Mouse (Mus musculus): ENCODE results near the gene 1190005I06Rik. TPM values are rescaled to one million over a fixed set of nuclear protein-coding genes. Genes with fewer than 3 reads are reported as not detected.

The 1190005I06Rik gene
- polyA plus RNA-seq, 2 experiments, result 0.28 to 0.86 TPM

DNA sequence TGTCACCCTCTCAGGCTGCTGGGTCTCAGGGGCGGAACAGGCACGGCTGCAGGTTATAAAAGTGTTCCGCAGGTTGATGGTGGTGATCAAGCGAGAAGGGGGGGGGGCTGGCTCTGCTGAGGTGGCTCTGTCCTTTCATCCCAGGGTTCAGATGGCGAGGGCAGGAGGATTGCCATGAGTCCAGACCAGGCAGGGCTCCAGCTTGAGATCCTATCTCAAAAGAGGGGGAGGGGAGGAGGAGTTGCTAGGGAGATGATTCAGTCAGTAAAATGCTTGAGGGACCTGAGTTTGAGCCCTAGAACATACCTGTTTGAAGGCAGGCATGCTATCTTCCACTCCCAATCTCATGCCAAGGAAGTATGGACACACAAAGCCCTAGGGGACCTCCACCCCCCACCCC lies 86.9 kb downstream of the 1190005I06Rik start:
- Histone ChIP-seq H3K4me3 (ENCODE audit: insufficient read depth in 1 of 2, low read depth in 2 of 2, low read length in 2 of 2) (no peak overlapping the region), H3K9me3 (ENCODE audit: control insufficient read depth, low read length) (no peaks in the 10 kb centered on the region), H3K27me3 (ENCODE audit: control insufficient read depth, insufficient read depth, low read length) (no peaks in the 10 kb centered on the region), H3K27ac (no peak overlapping the region), H3K36me3 (replicated peaks; ENCODE audit: control insufficient read depth, insufficient read depth, low read depth) (peaks cover 58% of the 10 kb centered on the region), H3K4me2 (ENCODE audit: low read depth) (no peak overlapping the region), H3K4me1 (replicated peaks; ENCODE audit: control insufficient read depth in 2 of 2, insufficient read depth in 2 of 2, low read length in 1 of 2) (peaks cover 2 to 11% of the 10 kb centered on the region in 2 experiments; a peak in 3 of 4 replicates), H3K9ac (replicated peaks) (no peak overlapping the region)
- no peak for TF ChIP-seq CTCF (IDR thresholded peaks at IDR 0.05; ENCODE audit: low read depth)
- no peak for TF ChIP-seq EP300 (IDR thresholded peaks at IDR 0.05; ENCODE audit: low read depth)
- 75% methylated on average over 5 of the region's 5 CpGs for WGBS (ENCODE audit: insufficient replicate concordance)
- ATAC-seq (ENCODE audit: insufficient read depth), result no peak
- DNase-seq (ENCODE audit: low read depth in 3 of 3, low spot score in 3 of 3), result no peak

DNA sequence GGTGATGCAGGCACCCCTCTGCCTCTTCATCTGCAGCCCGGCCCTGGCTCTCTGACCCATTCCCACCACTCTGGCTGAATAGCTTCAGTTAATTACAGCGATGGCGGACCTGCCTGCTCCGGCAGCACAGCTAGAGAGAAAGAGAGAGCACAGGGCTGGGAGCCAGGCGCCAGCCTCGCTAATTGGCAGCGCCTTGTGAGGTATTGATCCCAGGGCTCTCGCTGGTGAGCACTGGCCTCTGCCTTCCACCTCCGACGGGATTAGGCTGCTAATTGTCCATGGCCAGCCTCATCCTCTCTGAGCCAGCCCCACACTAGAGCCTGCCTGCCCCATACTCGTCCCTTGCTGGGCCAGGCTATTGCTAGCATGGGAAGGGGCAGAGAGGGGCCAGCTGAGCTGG lies 87.8 kb downstream of the 1190005I06Rik start:
- TF ChIP-seq EP300 (IDR thresholded peaks at IDR 0.05; ENCODE audit: low read depth), result no peak
- no peak for TF ChIP-seq CTCF (IDR thresholded peaks at IDR 0.05; ENCODE audit: low read depth)
- Histone ChIP-seq H3K27me3 (ENCODE audit: control insufficient read depth, insufficient read depth, low read length) (no peaks in the 10 kb centered on the region), H3K4me1 (replicated peaks; ENCODE audit: control insufficient read depth in 2 of 2, insufficient read depth in 2 of 2, low read length in 1 of 2) (peaks cover 4 to 11% of the 10 kb centered on the region in 2 experiments; a peak in 3 of 4 replicates), H3K9ac (replicated peaks) (no peak overlapping the region), H3K27ac (no peak overlapping the region), H3K4me2 (ENCODE audit: low read depth) (no peak overlapping the region), H3K36me3 (replicated peaks; ENCODE audit: control insufficient read depth, insufficient read depth, low read depth) (peaks cover 60% of the 10 kb centered on the region), H3K9me3 (ENCODE audit: control insufficient read depth, low read length) (no peaks in the 10 kb centered on the region), H3K4me3 (ENCODE audit: insufficient read depth in 1 of 2, low read depth in 2 of 2, low read length in 2 of 2) (no peak overlapping the region)
- 79% methylated on average over 11 of the region's 11 CpGs for WGBS (ENCODE audit: insufficient replicate concordance)
- DNase-seq (ENCODE audit: low read depth in 3 of 3, low spot score in 3 of 3), result no peak
- ATAC-seq (ENCODE audit: insufficient read depth), result no peak

Other genes with a start within 250 kb of the 1190005I06Rik start
- gene Gins2, start 58.3 kb downstream of the 1190005I06Rik start, polyA plus RNA-seq (2012; rRNA removed), result 31.5 and 37.5 TPM in 2 replicates
- gene Gins2, start 58.3 kb downstream of the 1190005I06Rik start, polyA plus RNA-seq (2014; fragmentation: Nextera tagmentation; extraction: Ambion mirVana), result 63.4 and 63.7 TPM in 2 replicates
- gene Gm27021, start 20.4 kb upstream of the 1190005I06Rik start, polyA plus RNA-seq (2012; rRNA removed), result 0.30 and 0.38 TPM in 2 replicates
- gene Gm27021, start 20.4 kb upstream of the 1190005I06Rik start, polyA plus RNA-seq (2014; fragmentation: Nextera tagmentation; extraction: Ambion mirVana), result not detected in 2 replicates
- gene Cox4i1, start 20.6 kb upstream of the 1190005I06Rik start, polyA plus RNA-seq (2012; rRNA removed), result 383 and 573 TPM in 2 replicates
- gene Cox4i1, start 20.6 kb upstream of the 1190005I06Rik start, polyA plus RNA-seq (2014; fragmentation: Nextera tagmentation; extraction: Ambion mirVana), result 701 and 721 TPM in 2 replicates
- gene Emc8, start 20.9 kb upstream of the 1190005I06Rik start, polyA plus RNA-seq (2012; rRNA removed), result 40.3 and 45.5 TPM in 2 replicates
- 122 and 125 TPM in 2 replicates for gene Emc8, start 20.9 kb upstream of the 1190005I06Rik start, polyA plus RNA-seq (2014; fragmentation: Nextera tagmentation; extraction: Ambion mirVana)
- 3.3 and 4.2 TPM in 2 replicates for gene Irf8, start 88.7 kb upstream of the 1190005I06Rik start, polyA plus RNA-seq (2012; rRNA removed)
- 7.2 and 8.9 TPM in 2 replicates for gene Irf8, start 88.7 kb upstream of the 1190005I06Rik start, polyA plus RNA-seq (2014; fragmentation: Nextera tagmentation; extraction: Ambion mirVana)

Measured in liver, embryonic 14.5 days (tissue).